Mouse (Mus musculus) adipocyte (in vitro differentiated cells): ENCODE measurements at regions not wholly inside any gene's neighbourhood (a gene's known extent, or its start where the extent isn't known, plus 50 kb on each side); places are given as distances from the start of the nearest gene placed in this dataset.

ENCODE experiments used
- DNase-seq: peaks from one replicate; pipeline ENCODE4 v3.0.0-alpha.2; 2016; ENCODE audit warnings: low spot score

- DNase-seq: no peak
Measured at GRCm38 (mm10) chr1:35331602-35332339, 482.0 kb downstream of the Plekhb2 start.

GRCm38 (mm10) chr1:35332340-35332684, 482.5 kb downstream of the Plekhb2 start:
- DNase-seq: no peak

GRCm38 (mm10) chr1:35337647-35338046, 487.9 kb downstream of the Plekhb2 start:
- DNase-seq: no peak

- DNase-seq: no peak
Measured at GRCm38 (mm10) chr1:35338184-35338583, 488.4 kb downstream of the Plekhb2 start.

GRCm38 (mm10) chr1:35344539-35344938, 494.8 kb downstream of the Plekhb2 start:
- DNase-seq: no peak

- no peak for DNase-seq
Measured at GRCm38 (mm10) chr1:35348294-35348693, 498.5 kb downstream of the Plekhb2 start.

GRCm38 (mm10) chr1:35358981-35359380, 509.2 kb downstream of the Plekhb2 start:
- DNase-seq: no peak

- no peak for DNase-seq
Measured at GRCm38 (mm10) chr1:35361465-35361864, 511.7 kb downstream of the Plekhb2 start.

GRCm38 (mm10) chr1:35362836-35363235, 513.1 kb downstream of the Plekhb2 start:
- DNase-seq: no peak

- no peak for DNase-seq
Measured at GRCm38 (mm10) chr1:35366559-35366958, 516.8 kb downstream of the Plekhb2 start.

GRCm38 (mm10) chr1:35372751-35373150, 523.0 kb downstream of the Plekhb2 start:
- DNase-seq: no peak

- DNase-seq: no peak
Measured at GRCm38 (mm10) chr1:35380633-35381385, 531.0 kb downstream of the Plekhb2 start.

- peak; percentile 17 for DNase-seq
Measured at GRCm38 (mm10) chr1:35385430-35385829, 535.7 kb downstream of the Plekhb2 start.

- DNase-seq: no peak
Measured at GRCm38 (mm10) chr1:35388181-35388580, 538.4 kb downstream of the Plekhb2 start.

- no peak for DNase-seq
Measured at GRCm38 (mm10) chr1:35390371-35390770, 540.6 kb downstream of the Plekhb2 start.

- DNase-seq: no peak
Measured at GRCm38 (mm10) chr1:35390858-35391586, 541.2 kb downstream of the Plekhb2 start.

GRCm38 (mm10) chr1:35393550-35394118, 543.9 kb downstream of the Plekhb2 start:
- no peak for DNase-seq

GRCm38 (mm10) chr1:35400674-35401359, 551.0 kb downstream of the Plekhb2 start:
- DNase-seq: no peak

GRCm38 (mm10) chr1:35402995-35403394, 553.2 kb downstream of the Plekhb2 start:
- no peak for DNase-seq

GRCm38 (mm10) chr1:35405418-35405817, 555.6 kb downstream of the Plekhb2 start:
- no peak for DNase-seq

- peak; percentile 3 for DNase-seq
Measured at GRCm38 (mm10) chr1:35415646-35416045, 565.9 kb downstream of the Plekhb2 start.
